Mouse (Mus musculus) MEL (cell line): Measurements from ENCODE around the gene Pld1. TPM values are rescaled to one million over a fixed set of nuclear protein-coding genes. Genes with fewer than 3 reads are reported as not detected.

Experiments used
- DNase-seq: peaks from one replicate; pipeline ENCODE4 v3.0.0; 2011; ENCODE audit warnings: low read depth, low spot score
- H3K27ac ChIP-seq: 2 replicates; pipeline ENCODE4 v1.5.1; 2012; ENCODE audit warnings: low read depth, mild to moderate bottlenecking, control low read depth, low read length, moderate library complexity; ENCODE audit not compliant: control insufficient read depth
- H3K27me3 ChIP-seq, 2 experiments: fragments of 150-350 bp in 1 of 2; sonication (generic) in 1 of 2; 2 replicates each; pipeline ENCODE4 v1.6.1; 2012; ENCODE audit warnings: low read length in 2 of 2, mild to moderate bottlenecking in 2 of 2, improper control_type of control experiment in 1 of 2, moderate library complexity in 1 of 2; ENCODE audit not compliant: insufficient read depth in 2 of 2, control insufficient read depth in 1 of 2
- H3K36me3 ChIP-seq, 2 experiments: 2 replicates each; pipeline ENCODE4 v1.6.1; 2012 to 2014; ENCODE audit warnings: low read length in 2 of 2, improper control_type of control experiment in 1 of 2, inconsistent platforms in 1 of 2, mild to moderate bottlenecking in 1 of 2; ENCODE audit not compliant: insufficient read depth in 2 of 2, control insufficient read depth in 1 of 2
- H3K4me1 ChIP-seq, 2 experiments: fragments of 150-350 bp in 1 of 2; sonication (generic) in 1 of 2; 2 replicates each; pipeline ENCODE4 v1.6.1; 2012; ENCODE audit warnings: low read length in 2 of 2, improper control_type of control experiment in 1 of 2, mild to moderate bottlenecking in 1 of 2; ENCODE audit not compliant: insufficient read depth in 2 of 2, control insufficient read depth in 1 of 2
- H3K4me3 ChIP-seq, 2 experiments: fragments of 150-350 bp in 1 of 2; sonication (generic) in 1 of 2; 2 replicates each; pipeline ENCODE4 v1.5.1; 2012; ENCODE audit warnings: low read depth in 2 of 2, low read length in 2 of 2, mild to moderate bottlenecking in 2 of 2, moderate library complexity in 2 of 2, control low read depth in 1 of 2, improper control_type of control experiment in 1 of 2; ENCODE audit not compliant: control insufficient read depth in 1 of 2, insufficient read depth in 1 of 2
- H3K79me2 ChIP-seq: 2 replicates; pipeline ENCODE4 v1.6.1; 2012; ENCODE audit warnings: mild to moderate bottlenecking, low read length, moderate library complexity; ENCODE audit not compliant: control insufficient read depth, poor library complexity, insufficient read depth
- H3K9ac ChIP-seq: 2 replicates; pipeline ENCODE4 v1.6.1; 2012; ENCODE audit warnings: low read depth, mild to moderate bottlenecking, control low read depth, low read length, moderate library complexity; ENCODE audit not compliant: control insufficient read depth, poor library complexity, severe bottlenecking
- H3K9me3 ChIP-seq: fragments of 150-350 bp; sonication (generic); replicated peaks from 2 replicates; pipeline ENCODE4 v1.6.1; 2012; ENCODE audit warnings: mild to moderate bottlenecking, low read length, improper control_type of control experiment, moderate library complexity; ENCODE audit not compliant: insufficient read depth
- CHD2 ChIP-seq: IDR thresholded peaks from 2 replicates; pipeline ENCODE4 v1.6.1; 2011; ENCODE audit warnings: low read length, improper control_type of control experiment
- CTCF ChIP-seq, 3 experiments: IDR thresholded peaks in 2 of 3; conservative IDR thresholded peaks in 1 of 3; 2 replicates each; pipeline ENCODE4 v1.5.1; 2011 to 2012; ENCODE audit warnings: low read length in 3 of 3, low read depth in 2 of 3, mild to moderate bottlenecking in 2 of 3, improper control_type of control experiment in 1 of 3, inconsistent platforms in 1 of 3, mixed read lengths in 1 of 3, moderate library complexity in 1 of 3; ENCODE audit not compliant: control insufficient read depth in 1 of 3, insufficient read depth in 1 of 3, poor library complexity in 1 of 3, severe bottlenecking in 1 of 3
- E2F4 ChIP-seq: IDR thresholded peaks from 2 replicates; pipeline ENCODE4 v1.6.1; 2011; ENCODE audit warnings: low read depth, low read length, improper control_type of control experiment, borderline replicate concordance
- ELF1 ChIP-seq: IDR thresholded peaks from 2 replicates; pipeline ENCODE4 v1.6.1; 2014; ENCODE audit warnings: low read depth, mild to moderate bottlenecking, inconsistent platforms, low read length, improper control_type of control experiment, moderate library complexity
- ETS1 ChIP-seq: IDR thresholded peaks from 2 replicates; pipeline ENCODE4 v1.6.1; 2012; ENCODE audit warnings: low read depth, mild to moderate bottlenecking, inconsistent platforms, low read length, improper control_type of control experiment, moderate library complexity
- GABPA ChIP-seq: IDR thresholded peaks from 2 replicates; pipeline ENCODE4 v1.6.1; 2012; ENCODE audit warnings: low read depth, mild to moderate bottlenecking, inconsistent platforms, low read length, improper control_type of control experiment, moderate library complexity
- GATA1 ChIP-seq: IDR thresholded peaks from 2 replicates; pipeline ENCODE4 v1.6.1; 2011; ENCODE audit warnings: low read depth, low read length, improper control_type of control experiment
- HCFC1 ChIP-seq: IDR thresholded peaks from 2 replicates; pipeline ENCODE4 v1.6.1; 2012; ENCODE audit warnings: low read depth, mild to moderate bottlenecking, inconsistent platforms, low read length, improper control_type of control experiment, moderate library complexity
- KAT2A ChIP-seq: conservative IDR thresholded peaks from 2 replicates; pipeline ENCODE4 v1.6.1; 2012; ENCODE audit warnings: low read depth, low read length, improper control_type of control experiment, inconsistent platforms
- MAFK ChIP-seq: IDR thresholded peaks from 2 replicates; pipeline ENCODE4 v1.6.1; 2011; ENCODE audit warnings: low read depth, mild to moderate bottlenecking, low read length, improper control_type of control experiment, borderline replicate concordance
- MXI1 ChIP-seq: IDR thresholded peaks from 2 replicates; pipeline ENCODE4 v1.6.1; 2011; ENCODE audit warnings: mild to moderate bottlenecking, low read depth, low read length, improper control_type of control experiment
- MYB ChIP-seq: IDR thresholded peaks from 2 replicates; pipeline ENCODE4 v1.6.1; 2011; ENCODE audit warnings: mild to moderate bottlenecking, low read depth, low read length, improper control_type of control experiment
- NELFE ChIP-seq: IDR thresholded peaks from 2 replicates; pipeline ENCODE4 v1.6.1; 2011; ENCODE audit warnings: low read depth, low read length, improper control_type of control experiment
- SIN3A ChIP-seq: IDR thresholded peaks from 2 replicates; pipeline ENCODE4 v1.6.1; 2012; ENCODE audit warnings: low read length, improper control_type of control experiment, inconsistent platforms
- SMC3 ChIP-seq: IDR thresholded peaks from 2 replicates; pipeline ENCODE4 v1.6.1; 2011; ENCODE audit warnings: low read depth, low read length, improper control_type of control experiment
- USF1 ChIP-seq: IDR thresholded peaks from 2 replicates; pipeline ENCODE4 v1.6.1; 2014; ENCODE audit warnings: low read depth, mild to moderate bottlenecking, inconsistent platforms, low read length, improper control_type of control experiment, moderate library complexity
- USF2 ChIP-seq, 2 experiments: IDR thresholded peaks; 2 replicates each; pipeline ENCODE4 v1.6.1; 2011 to 2012; ENCODE audit warnings: improper control_type of control experiment in 2 of 2, low read length in 2 of 2, borderline replicate concordance in 1 of 2, inconsistent platforms in 1 of 2, low read depth in 1 of 2, mild to moderate bottlenecking in 1 of 2; ENCODE audit not compliant: insufficient read depth in 1 of 2
- ZMIZ1 ChIP-seq: IDR thresholded peaks from 2 replicates; pipeline ENCODE4 v1.6.1; 2012; ENCODE audit warnings: low read depth, mild to moderate bottlenecking, inconsistent platforms, low read length, improper control_type of control experiment, moderate library complexity
- polyA plus RNA-seq, 2 experiments: library from polyadenylated mRNA; stranded (reverse) in 1 of 2; unstranded in 1 of 2; fragments of >175 nt in 1 of 2; fragments of >200 nt in 1 of 2; gene quantifications; 2 replicates each; pipeline versions ENCODE4 v1.2.1 to v1.2.4; 2012; ENCODE audit warnings: low replicate concordance in 2 of 2, low read depth in 1 of 2; ENCODE audit not compliant: insufficient read length in 2 of 2, insufficient read depth in 1 of 2, missing spikeins in 1 of 2
- total RNA-seq: library from RNA; depleted of rRNA; stranded (reverse); fragments of 300-350 nt; gene quantifications from 2 replicates; pipeline ENCODE4 v1.2.3, GENCODE M21; 2012

Pld1 gene
- total and polyA plus RNA-seq, 3 experiments: 0.22 TPM; not detected in 2

GRCm38 (mm10) chr3:28047599-28047998 is 109.1 kb downstream of the Pld1 start:
- Histone ChIP-seq H3K27ac (no peak overlapping the region), H3K36me3 (no peaks in the 10 kb centered on the region), H3K4me3 (no peak overlapping the region), H3K27me3 (no peaks in the 10 kb centered on the region), H3K79me2 (no peaks in the 10 kb centered on the region), H3K9ac (no peak overlapping the region), H3K4me1 (no peaks in the 10 kb centered on the region), H3K9me3 (no peaks in the 10 kb centered on the region)
- TF ChIP-seq KAT2A (no peak), ETS1 (no peak), GABPA (no peak), ZMIZ1 (no peak), CTCF (IDR thresholded peaks at IDR 0.05 in 2 of 3, conservative IDR thresholded peaks at IDR 0.05 in 1 of 3; ENCODE audit: control insufficient read depth in 1 of 3, insufficient read depth in 1 of 3, low read depth in 2 of 3, low read length in 3 of 3, poor library complexity in 1 of 3, severe bottlenecking in 1 of 3) (no peak)
- DNase-seq: no peak

DNA sequence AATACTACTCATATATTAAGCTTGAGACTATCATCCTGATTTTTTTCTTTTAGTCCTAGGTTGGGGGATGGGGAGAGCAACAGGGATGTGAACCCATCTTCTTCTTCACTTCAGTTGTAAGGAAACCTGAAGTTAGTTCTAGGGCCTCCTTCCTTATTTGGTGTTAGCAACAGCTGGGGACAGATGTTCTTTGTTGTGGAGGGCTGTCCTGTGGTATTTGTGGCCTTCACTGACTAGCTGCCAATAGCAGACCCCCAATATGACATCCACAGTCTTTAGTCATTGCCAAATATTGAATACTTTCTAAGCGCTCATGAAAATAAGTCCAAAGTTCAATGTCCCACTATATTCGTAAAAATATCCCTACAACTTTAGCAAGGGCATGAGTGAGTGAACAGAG is 111.0 kb downstream of the Pld1 start:
- DNase-seq: no peak
- no peak overlapping the region for H3K27ac ChIP-seq
- no peaks in the 10 kb centered on the region for H3K36me3 ChIP-seq
- no peaks in the 10 kb centered on the region for H3K27me3 ChIP-seq
- TF ChIP-seq KAT2A (no peak), USF2 (IDR thresholded peaks at IDR 0.05; ENCODE audit: borderline replicate concordance in 1 of 2, insufficient read depth in 1 of 2, low read depth in 1 of 2, low read length in 2 of 2) (no peak), MYB (no peak), MAFK (no peak), ZMIZ1 (no peak), SIN3A (no peak), SMC3 (no peak)
- TF ChIP-seq, all 39 proteins: peak for 0
- no peaks in the 10 kb centered on the region for H3K79me2 ChIP-seq
- no peak overlapping the region for H3K4me3 ChIP-seq
- no peaks in the 10 kb centered on the region for H3K4me1 ChIP-seq
- no peak overlapping the region for H3K9ac ChIP-seq
- no peaks in the 10 kb centered on the region for H3K9me3 ChIP-seq

- H3K27me3 ChIP-seq: no peaks in the 10 kb centered on the region
- H3K79me2 ChIP-seq: no peaks in the 10 kb centered on the region
- H3K4me3 ChIP-seq: no peak overlapping the region
- no peak for DNase-seq
- H3K27ac ChIP-seq: no peak overlapping the region
- H3K36me3 ChIP-seq: no peaks in the 10 kb centered on the region
- H3K9me3 ChIP-seq: no peaks in the 10 kb centered on the region
- no peak for TF ChIP-seq ELF1
- TF ChIP-seq HCFC1: no peak
- no peak for TF ChIP-seq USF1
- TF ChIP-seq GATA1: no peak
- no peak for TF ChIP-seq MAFK
- TF ChIP-seq E2F4: no peak
- no peak for TF ChIP-seq MXI1
- no peak for TF ChIP-seq SMC3
- no peak for TF ChIP-seq CHD2
- no peak for TF ChIP-seq NELFE
- no peak for TF ChIP-seq KAT2A
- TF ChIP-seq ETS1: no peak
- no peak for TF ChIP-seq GABPA
- TF ChIP-seq, all 39 proteins: peak for 0
- Histone ChIP-seq H3K9ac (no peak overlapping the region), H3K4me1 (no peaks in the 10 kb centered on the region)
These were observed 114.6 kb downstream of the Pld1 start for GRCm38 (mm10) chr3:28053076-28053475.
